Mouse (Mus musculus): Measurements from ENCODE around the gene Zbtb16. TPM values are rescaled to one million over a fixed set of nuclear protein-coding genes. Genes with fewer than 3 reads are reported as not detected.

Gene Zbtb16
- polyA plus RNA-seq, 1 experiment, result 1.8 TPM

DNA sequence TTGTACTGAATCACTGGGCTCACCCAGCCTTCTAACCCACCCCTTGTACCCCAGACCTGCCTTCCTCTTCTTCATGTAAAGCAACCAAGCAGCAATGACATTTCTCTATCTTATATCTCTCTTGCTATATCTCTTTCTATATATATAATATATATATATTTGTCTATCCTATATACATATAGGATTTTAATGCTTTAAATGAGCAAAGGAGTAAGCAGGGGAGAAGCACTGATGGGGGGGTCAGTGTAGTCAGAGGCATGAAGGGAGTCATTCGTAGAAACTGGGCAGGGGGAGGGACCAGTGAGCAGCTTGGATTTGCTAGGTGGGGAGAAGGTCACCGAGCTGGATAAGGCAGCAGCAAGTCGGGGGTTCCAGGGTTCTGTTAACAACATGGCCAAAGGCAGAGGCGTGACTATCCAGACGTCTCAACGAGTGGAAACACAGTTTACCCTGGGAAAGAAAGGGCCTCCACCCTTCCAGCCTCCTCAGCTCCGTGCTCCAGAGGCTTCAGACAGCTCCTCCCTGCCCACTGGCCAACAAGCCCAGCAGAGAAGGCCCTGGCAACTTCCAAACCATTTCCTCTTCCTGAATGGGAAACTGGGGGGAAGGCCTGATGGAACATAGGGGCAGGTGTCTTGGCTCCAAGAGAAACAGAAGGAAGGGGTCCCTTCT, 182.5 kb downstream of the Zbtb16 start:
- 56% methylated on average over 7 of the region's 7 CpGs for WGBS
- no peaks in the 10 kb centered on the region for H3K4me1 ChIP-seq (ENCODE audit: control insufficient read depth, insufficient read depth, insufficient read length, low read length)
- H3K27me3 ChIP-seq (ENCODE audit: control insufficient read depth, insufficient read depth, low read length), result no peaks in the 10 kb centered on the region; the same call in 1 of the 2 replicates
- no peak overlapping the region for H3K27ac ChIP-seq (ENCODE audit: insufficient read depth, low read depth, low read length)
- H3K36me3 ChIP-seq (ENCODE audit: control insufficient read depth, insufficient read depth, low read length), result no peaks in the 10 kb centered on the region
- no peak overlapping the region for H3K4me3 ChIP-seq (ENCODE audit: low read depth, low read length)
- TF ChIP-seq POLR2A (IDR thresholded peaks at IDR 0.05; ENCODE audit: low read depth, low read length) (no peak), CTCF (IDR thresholded peaks at IDR 0.05; ENCODE audit: extremely low read depth, insufficient read length, insufficient replicate concordance, low read depth, low read length) (no peak)

GRCm38 (mm10) chr9:48652026-48652425, 184.0 kb downstream of the Zbtb16 start:
- Histone ChIP-seq H3K4me1 (ENCODE audit: control insufficient read depth, insufficient read depth, insufficient read length, low read length) (no peaks in the 10 kb centered on the region), H3K4me3 (ENCODE audit: low read depth, low read length) (no peak overlapping the region), H3K27me3 (ENCODE audit: control insufficient read depth, insufficient read depth, low read length) (no peaks in the 10 kb centered on the region; the same call in 1 of the 2 replicates), H3K27ac (ENCODE audit: insufficient read depth, low read depth, low read length) (no peak overlapping the region), H3K36me3 (ENCODE audit: control insufficient read depth, insufficient read depth, low read length) (no peaks in the 10 kb centered on the region)
- TF ChIP-seq POLR2A (IDR thresholded peaks at IDR 0.05; ENCODE audit: low read depth, low read length) (no peak), CTCF (IDR thresholded peaks at IDR 0.05; ENCODE audit: extremely low read depth, insufficient read length, insufficient replicate concordance, low read depth, low read length) (no peak)
- WGBS, result 72% methylated on average over 4 of the region's 4 CpGs

DNA sequence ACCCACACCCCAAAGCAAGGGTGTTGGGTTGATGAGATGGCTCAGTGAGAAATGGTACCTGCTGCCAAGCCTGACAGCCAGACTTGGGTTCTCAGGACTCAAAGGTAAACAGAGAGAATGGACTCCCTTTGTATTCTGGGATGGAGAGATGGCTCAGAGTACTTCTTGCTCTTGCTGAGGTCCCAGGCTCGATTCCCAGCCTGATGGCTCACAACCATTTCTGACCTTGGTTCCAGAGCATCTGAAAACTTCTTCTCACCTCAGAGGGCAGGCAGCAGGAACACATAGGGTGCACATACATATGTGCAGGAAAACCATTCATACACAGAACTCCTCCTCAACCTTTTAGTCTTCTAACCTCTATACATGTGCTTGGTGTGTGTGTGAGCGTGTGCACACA, 185.2 kb downstream of the Zbtb16 start:
- Histone ChIP-seq H3K4me3 (ENCODE audit: low read depth, low read length) (no peak overlapping the region), H3K27me3 (ENCODE audit: control insufficient read depth, insufficient read depth, low read length) (no peaks in the 10 kb centered on the region), H3K27ac (ENCODE audit: insufficient read depth, low read depth, low read length) (no peak overlapping the region), H3K36me3 (ENCODE audit: control insufficient read depth, insufficient read depth, low read length) (no peaks in the 10 kb centered on the region), H3K4me1 (ENCODE audit: control insufficient read depth, insufficient read depth, insufficient read length, low read length) (no peaks in the 10 kb centered on the region)
- WGBS, result 86% methylated on average over 2 of the region's 2 CpGs
- no peak for TF ChIP-seq CTCF (IDR thresholded peaks at IDR 0.05; ENCODE audit: extremely low read depth, insufficient read length, insufficient replicate concordance, low read depth, low read length)

GRCm38 (mm10) chr9:48649851-48650685, 186.0 kb downstream of the Zbtb16 start:
- Histone ChIP-seq H3K27me3 (ENCODE audit: control insufficient read depth, insufficient read depth, low read length) (no peaks in the 10 kb centered on the region), H3K4me1 (ENCODE audit: control insufficient read depth, insufficient read depth, insufficient read length, low read length) (no peaks in the 10 kb centered on the region), H3K36me3 (ENCODE audit: control insufficient read depth, insufficient read depth, low read length) (no peaks in the 10 kb centered on the region), H3K27ac (ENCODE audit: insufficient read depth, low read depth, low read length) (no peak overlapping the region), H3K4me3 (ENCODE audit: low read depth, low read length) (no peak overlapping the region)
- 75% methylated on average over 17 of the region's 17 CpGs for WGBS
- TF ChIP-seq POLR2A (IDR thresholded peaks at IDR 0.05; ENCODE audit: low read depth, low read length) (no peak), CTCF (IDR thresholded peaks at IDR 0.05; ENCODE audit: extremely low read depth, insufficient read length, insufficient replicate concordance, low read depth, low read length) (no peak)

DNA sequence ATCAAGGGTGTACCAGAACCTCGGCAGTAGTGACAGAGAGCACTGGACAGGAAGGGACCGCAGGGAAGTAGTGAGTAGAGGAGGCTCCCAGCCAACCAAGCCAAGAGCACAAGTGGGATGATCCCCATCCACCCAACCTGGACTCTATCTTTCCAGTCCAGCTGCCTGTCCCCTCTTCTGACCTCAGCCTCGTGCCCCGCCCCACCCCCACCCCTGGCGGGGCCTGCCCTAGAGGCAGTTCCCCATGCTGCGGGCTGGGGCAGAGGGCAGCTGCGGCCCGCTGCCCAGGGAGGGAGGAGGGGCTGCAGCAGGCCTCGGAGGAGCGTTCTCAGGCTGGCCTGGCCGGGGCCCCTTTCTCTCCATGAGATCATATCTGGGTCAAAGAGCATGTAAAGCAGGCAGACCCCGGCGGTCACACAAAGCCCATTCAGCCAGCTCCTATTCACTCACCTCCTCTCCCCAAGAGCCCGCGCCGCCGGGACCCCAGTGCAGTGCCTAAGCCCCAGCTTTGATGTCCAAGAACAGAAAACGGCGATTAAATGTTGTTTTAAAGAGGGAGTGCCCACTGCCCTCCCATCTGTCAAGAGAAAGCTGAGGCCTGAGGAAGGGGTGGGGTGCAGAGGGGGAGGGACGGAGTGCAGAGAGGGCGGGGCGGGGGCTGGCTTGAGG, 186.8 kb downstream of the Zbtb16 start:
- Histone ChIP-seq H3K27ac (ENCODE audit: insufficient read depth, low read depth, low read length) (no peak overlapping the region), H3K4me3 (ENCODE audit: low read depth, low read length) (peak overlapping the region; percentile 25; the same call in 1 of the 2 replicates), H3K4me1 (ENCODE audit: control insufficient read depth, insufficient read depth, insufficient read length, low read length) (no peaks in the 10 kb centered on the region), H3K27me3 (ENCODE audit: control insufficient read depth, insufficient read depth, low read length) (no peaks in the 10 kb centered on the region), H3K36me3 (ENCODE audit: control insufficient read depth, insufficient read depth, low read length) (no peaks in the 10 kb centered on the region)
- TF ChIP-seq POLR2A (IDR thresholded peaks at IDR 0.05; ENCODE audit: low read depth, low read length) (no peak), CTCF (IDR thresholded peaks at IDR 0.05; ENCODE audit: extremely low read depth, insufficient read length, insufficient replicate concordance, low read depth, low read length) (no peak)
- 19% methylated on average over 22 of the region's 22 CpGs for WGBS

DNA sequence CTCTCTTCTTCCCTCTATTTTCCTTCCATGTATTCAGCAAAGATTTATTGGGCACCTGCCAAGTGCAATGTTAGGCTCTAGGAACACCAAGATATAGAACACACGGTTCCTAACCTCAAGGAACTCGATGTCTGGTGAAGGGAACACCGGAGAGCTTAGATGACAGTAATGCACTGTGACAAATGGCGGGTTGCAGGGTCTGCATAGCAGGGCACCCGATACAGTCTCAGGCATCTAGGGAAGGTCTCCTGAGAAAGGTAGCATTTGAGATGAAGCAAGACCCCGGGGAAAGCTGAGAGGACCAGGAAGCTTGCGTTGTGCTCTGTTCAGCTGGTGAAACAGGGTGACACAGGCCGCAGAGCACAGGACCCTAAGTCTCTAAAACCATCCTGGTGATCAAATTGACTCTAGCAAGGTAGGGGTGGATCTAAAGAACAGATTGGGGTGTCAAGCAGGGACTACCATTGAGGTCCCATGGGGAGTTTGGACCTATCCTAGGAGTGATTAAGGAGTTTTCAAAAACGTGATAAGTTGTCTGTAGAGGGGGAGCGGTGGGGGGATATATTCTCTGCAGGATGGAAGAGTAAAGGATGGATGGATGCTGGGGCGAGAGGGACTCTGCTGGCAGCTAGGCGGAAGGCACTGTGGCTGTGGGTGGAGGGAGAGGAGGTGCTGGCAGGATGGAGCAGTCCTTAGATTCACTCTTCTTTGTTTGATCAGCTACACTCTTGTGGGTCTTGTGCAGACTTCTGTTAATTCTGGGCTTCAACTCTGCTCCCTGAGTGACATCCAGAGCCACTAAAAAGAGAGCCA, 187.5 kb downstream of the Zbtb16 start:
- H3K36me3 ChIP-seq (ENCODE audit: control insufficient read depth, insufficient read depth, low read length), result no peaks in the 10 kb centered on the region
- TF ChIP-seq POLR2A (IDR thresholded peaks at IDR 0.05; ENCODE audit: low read depth, low read length), result no peak
- no peak for TF ChIP-seq CTCF (IDR thresholded peaks at IDR 0.05; ENCODE audit: extremely low read depth, insufficient read length, insufficient replicate concordance, low read depth, low read length)
- H3K4me3 ChIP-seq (ENCODE audit: low read depth, low read length), result no peak overlapping the region
- 71% methylated on average over 12 of the region's 12 CpGs for WGBS
- no peaks in the 10 kb centered on the region for H3K4me1 ChIP-seq (ENCODE audit: control insufficient read depth, insufficient read depth, insufficient read length, low read length)
- H3K27me3 ChIP-seq (ENCODE audit: control insufficient read depth, insufficient read depth, low read length), result no peaks in the 10 kb centered on the region
- no peak overlapping the region for H3K27ac ChIP-seq (ENCODE audit: insufficient read depth, low read depth, low read length)
